In the genomic region with DNA sequence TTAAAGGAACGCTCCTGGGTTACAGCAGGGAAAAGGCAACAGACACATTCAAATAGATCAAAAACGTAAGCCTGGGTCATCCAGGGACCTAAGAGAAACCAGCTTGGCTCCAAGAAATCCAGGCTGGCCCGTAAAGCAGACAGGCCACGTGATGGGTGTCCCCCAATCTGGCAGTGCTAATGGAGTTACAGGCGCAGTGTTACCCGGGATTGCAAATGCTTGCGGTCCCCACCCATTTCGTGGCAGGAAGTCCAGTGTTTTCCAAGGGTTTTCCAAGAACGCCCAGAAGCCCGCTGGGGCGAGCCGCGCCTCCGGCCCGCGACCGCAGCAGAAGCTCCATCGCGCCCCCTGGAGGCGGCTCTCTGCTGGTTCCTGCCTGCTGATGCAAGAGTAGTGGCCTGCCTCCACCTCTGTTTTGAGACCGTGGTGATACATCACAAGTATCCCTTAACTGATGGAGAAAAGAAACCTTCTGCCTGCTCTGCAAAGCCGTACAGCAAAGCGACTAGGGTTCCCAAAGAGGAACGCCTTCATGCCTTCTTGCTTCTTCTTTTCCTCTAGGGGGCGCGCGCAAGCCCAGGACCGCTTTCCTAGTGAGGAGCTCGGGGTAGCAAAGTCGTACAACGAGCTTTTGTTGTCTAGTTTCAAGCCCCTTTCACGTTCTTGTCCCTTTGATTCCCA, we compare ENCODE assay signal across 8 mouse cellular contexts. TPM values are rescaled to one million over a fixed set of nuclear protein-coding genes. Genes with fewer than 3 reads are reported as not detected.
DNase-seq lines count a peak whose midpoint lies in the region; ATAC-seq lines count a peak whose summit lies in the region.

No protein-coding gene starts in this region.

- peaks cover 39% of the 10 kb centered on the region for H3K4me1 ChIP-seq in embryonic facial prominence, embryonic 15.5 days
- H3K4me1 ChIP-seq in heart, embryonic 10.5 days, result peaks cover 25% of the 10 kb centered on the region
- H3K4me1 ChIP-seq in limb, embryonic 12.5 days (replicated peaks), result peaks cover 24% of the 10 kb centered on the region
- H3K4me1 ChIP-seq in midbrain, embryonic 15.5 days, result peaks cover 15% of the 10 kb centered on the region

- no peaks in the 10 kb centered on the region for H3K9me3 ChIP-seq in embryonic facial prominence, embryonic 15.5 days (replicated peaks)
- no peaks in the 10 kb centered on the region for H3K9me3 ChIP-seq in heart, embryonic 10.5 days
- no peaks in the 10 kb centered on the region for H3K9me3 ChIP-seq in limb, embryonic 12.5 days
- H3K9me3 ChIP-seq in midbrain, embryonic 15.5 days, result no peaks in the 10 kb centered on the region

- H3K27ac ChIP-seq in embryonic facial prominence, embryonic 15.5 days (replicated peaks), result peak overlapping the region; percentile 90
- H3K27ac ChIP-seq in heart, embryonic 10.5 days, result peak overlapping the region; percentile 82
- H3K27ac ChIP-seq in limb, embryonic 12.5 days, result peak overlapping the region; percentile 87
- peak overlapping the region; percentile 39; the same call in 1 of the 2 replicates for H3K27ac ChIP-seq in midbrain, embryonic 15.5 days

- H3K27me3 ChIP-seq in embryonic facial prominence, embryonic 15.5 days, result no peaks in the 10 kb centered on the region
- H3K27me3 ChIP-seq in heart, embryonic 10.5 days (ENCODE audit: insufficient read depth, poor library complexity, severe bottlenecking), result no peaks in the 10 kb centered on the region
- H3K27me3 ChIP-seq in limb, embryonic 12.5 days, result no peaks in the 10 kb centered on the region
- no peaks in the 10 kb centered on the region for H3K27me3 ChIP-seq in midbrain, embryonic 15.5 days (replicated peaks)
- H3K27me3 ChIP-seq in splenic B cell, adult 2 months (ENCODE audit: control insufficient read depth, insufficient read depth, low read length, poor library complexity, severe bottlenecking), result no peaks in the 10 kb centered on the region

- H3K9ac ChIP-seq in embryonic facial prominence, embryonic 15.5 days, result 0 out of 2 replicates have a peak overlapping the region, but pooled peaks have one; percentile 28
- H3K9ac ChIP-seq in limb, embryonic 12.5 days (replicated peaks), result peak overlapping the region; percentile 19; the same call in 1 of the 2 replicates
- peak overlapping the region; percentile 24 for H3K9ac ChIP-seq in midbrain, embryonic 15.5 days

- H3K4me3 ChIP-seq in embryonic facial prominence, embryonic 15.5 days (replicated peaks), result peak overlapping the region; percentile 32
- H3K4me3 ChIP-seq in heart, embryonic 10.5 days, result peak overlapping the region; percentile 56
- H3K4me3 ChIP-seq in limb, embryonic 12.5 days (replicated peaks), result peak overlapping the region; percentile 27
- peak overlapping the region; percentile 41 for H3K4me3 ChIP-seq in midbrain, embryonic 15.5 days

- peak; percentile 86 for ATAC-seq in embryonic facial prominence, embryonic 15.5 days (ENCODE audit: insufficient number of reproducible peaks, low FRiP score, low TSS enrichment, low read depth)
- peak; percentile 73 for ATAC-seq in limb, embryonic 12.5 days (ENCODE audit: insufficient number of reproducible peaks, insufficient read depth, low FRiP score, low TSS enrichment, low read depth)
- peak; percentile 81 for ATAC-seq in midbrain, embryonic 15.5 days (replicated peaks)

- peak overlapping the region; percentile 49 for H3K4me2 ChIP-seq in embryonic facial prominence, embryonic 15.5 days (replicated peaks)
- H3K4me2 ChIP-seq in limb, embryonic 12.5 days, result peak overlapping the region; percentile 52
- peak overlapping the region; percentile 60 for H3K4me2 ChIP-seq in midbrain, embryonic 15.5 days

- under 1% methylated on average over 32 of the region's 32 CpGs for WGBS in embryonic facial prominence, embryonic 15.5 days
- WGBS in heart, embryonic 10.5 days, result 2% methylated on average over 32 of the region's 32 CpGs
- 3% methylated on average over 32 of the region's 32 CpGs for WGBS in limb, embryonic 12.5 days
- under 1% methylated on average over 32 of the region's 32 CpGs for whole genome bisulfite sequencing in midbrain, embryonic 15.5 days

- DNase-seq in 3T3-L1 (ENCODE audit: low read depth, low spot score), result peak; percentile 97
- peak; percentile 88 for DNase-seq in brain, adult 2 months (ENCODE audit: low read depth, low spot score)
- DNase-seq in heart, embryonic 10.5 days (ENCODE audit: low spot score), result peak; percentile 95
- DNase-seq in kidney, adult 9 months, result peak; percentile 92
- peak; percentile 15 for DNase-seq in splenic B cell, adult 2 months (ENCODE audit: low read depth, low spot score)

- H3K36me3 ChIP-seq in embryonic facial prominence, embryonic 15.5 days, result no peaks in the 10 kb centered on the region
- H3K36me3 ChIP-seq in heart, embryonic 10.5 days, result no peaks in the 10 kb centered on the region
- H3K36me3 ChIP-seq in limb, embryonic 12.5 days, result no peaks in the 10 kb centered on the region
- H3K36me3 ChIP-seq in midbrain, embryonic 15.5 days (replicated peaks), result no peaks in the 10 kb centered on the region
- no peaks in the 10 kb centered on the region for H3K36me3 ChIP-seq in splenic B cell, adult 2 months (ENCODE audit: control insufficient read depth, insufficient read depth, low read length, poor library complexity, severe bottlenecking)

RNA-seq across cellular contexts. Expression of a gene that starts 29.6 kb away (rescaled TPM):
- polyA plus RNA-seq in embryonic facial prominence, embryonic 15.5 days (2015; fragmentation: Nextera tagmentation; extraction: Ambion mirVana), result 69.4 and 73.2 TPM in 2 replicates
- 76.2 and 96.5 TPM in 2 replicates for polyA plus RNA-seq in heart, embryonic 10.5 days (2016; fragmentation: Nextera tagmentation; extraction: Ambion mirVana)
- polyA plus RNA-seq in limb, embryonic 12.5 days (2016; fragmentation: Nextera tagmentation; extraction: Ambion mirVana), result 78.4 and 79.3 TPM in 2 replicates
- polyA plus RNA-seq in midbrain, embryonic 15.5 days (2015; fragmentation: Nextera tagmentation; extraction: Ambion mirVana), result 181 and 185 TPM in 2 replicates

Comparison
In these comparisons a context has a peak if more than half of its experiments do, and no peak if none do; other contexts are left out.
1. Peak in every context shown above with its lines: DNase-seq, ATAC-seq, H3K4me3 ChIP-seq and H3K27ac ChIP-seq.
2. DNase-seq: peak in every context shown above with its lines; median percentile 97 in 3T3-L1; 95 in heart, embryonic 10.5 days; 92 in kidney, adult 9 months; 88 in brain, adult 2 months; 15 in splenic B cell, adult 2 months.
3. H3K27ac ChIP-seq: peak in every context shown above with its lines; median percentile 90 in embryonic facial prominence, embryonic 15.5 days; 87 in limb, embryonic 12.5 days; 82 in heart, embryonic 10.5 days; 39 in midbrain, embryonic 15.5 days.